Mouse (Mus musculus) forebrain, embryonic 16.5 days (tissue): Measurements from ENCODE around the gene Gm11549. TPM values are rescaled to one million over a fixed set of nuclear protein-coding genes. Genes with fewer than 3 reads are reported as not detected.

Source experiments
- ATAC-seq: fragments of 200-750 bp; cut with Nextera tagmentation; 2 replicates; pipeline ENCODE4 v1.8.0; 2017; ENCODE audit warnings: mild to moderate bottlenecking, moderate library complexity
- H3K27ac ChIP-seq: fragments of 300-500 bp; sonication (generic); 2 replicates; pipeline ENCODE4 v1.5.1; 2014; ENCODE audit warnings: low read length, control low read depth
- H3K27me3 ChIP-seq: fragments of 300-500 bp; sonication (generic); replicated peaks from 2 replicates; pipeline ENCODE4 v1.6.1; 2014; ENCODE audit warnings: low read length; ENCODE audit not compliant: control insufficient read depth, insufficient read depth
- H3K36me3 ChIP-seq: fragments of 300-500 bp; sonication (generic); 2 replicates; pipeline ENCODE4 v1.6.1; 2014; ENCODE audit not compliant: control insufficient read depth, insufficient read depth
- H3K4me1 ChIP-seq: fragments of 300-500 bp; sonication (generic); replicated peaks from 2 replicates; pipeline ENCODE4 v1.6.1; 2014; ENCODE audit warnings: low read length; ENCODE audit not compliant: control insufficient read depth, insufficient read depth
- H3K4me2 ChIP-seq: fragments of 300-500 bp; sonication (generic); 2 replicates; pipeline ENCODE4 v1.6.1; 2014; ENCODE audit warnings: mild to moderate bottlenecking, low read length, control low read depth
- H3K4me3 ChIP-seq: fragments of 300-500 bp; sonication (generic); replicated peaks from 2 replicates; pipeline ENCODE4 v1.5.1; 2014; ENCODE audit warnings: mild to moderate bottlenecking, low read length, control low read depth
- H3K9ac ChIP-seq: fragments of 300-500 bp; sonication (generic); replicated peaks from 2 replicates; pipeline ENCODE4 v1.6.1; 2014; ENCODE audit warnings: low read depth, low read length, control low read depth
- H3K9me3 ChIP-seq: fragments of 300-500 bp; sonication (generic); 2 replicates; pipeline ENCODE4 v1.6.1; 2016; ENCODE audit warnings: low read length; ENCODE audit not compliant: control insufficient read depth
- WGBS: fragments of 180-500 bp; shearing (Covaris S2); extraction: QIAGEN DNeasy Blood & Tissue Kit; methylation state at CpG from one replicate; pipeline ENCODE4 v1.1.7; 2014; 5-methylcytosine and 5-hydroxymethylcytosine counted together
- polyA plus RNA-seq: library from polyadenylated mRNA; unstranded; fragments of >200 nt; fragmentation: Nextera tagmentation; extraction: Ambion mirVana; gene quantifications from 2 replicates; pipeline ENCODE4 v1.2.1, GENCODE M21; 2015

Gene Gm11549
- polyA plus RNA-seq, 1 experiment from 2014 or later: 0.39 TPM

GRCm38 (mm10) chr3:36476261-36477155, 45.1 kb downstream of the Gm11549 start:
- Histone ChIP-seq H3K9me3 (no peaks in the 10 kb centered on the region), H3K27me3 (no peaks in the 10 kb centered on the region), H3K4me3 (peak overlapping the region; percentile 70), H3K4me2 (peak overlapping the region; percentile 99), H3K36me3 (no peaks in the 10 kb centered on the region), H3K9ac (peak overlapping the region; percentile 63), H3K4me1 (peaks cover 13% of the 10 kb centered on the region), H3K27ac (no peak overlapping the region)
- ATAC-seq: 0 out of 2 replicates have a peak, but pooled peaks have one; percentile 3
- 39% methylated on average over 20 of the region's 20 CpGs for WGBS

- Histone ChIP-seq H3K36me3 (no peaks in the 10 kb centered on the region), H3K4me3 (peak within 1 kb of the TSS; percentile 70), H3K4me2 (peak within 1 kb of the TSS; percentile 99), H3K27me3 (no peaks in the 10 kb centered on the region), H3K4me1 (peaks cover 13% of the 10 kb centered on the region), H3K27ac (no peak within 1 kb of the TSS), H3K9me3 (no peaks in the 10 kb centered on the region), H3K9ac (peak within 1 kb of the TSS; percentile 63)
- ATAC-seq: peak; percentile 97
- WGBS: under 1% methylated on average over 32 of the region's 32 CpGs
Measured at GRCm38 (mm10) chr3:36475532-36476087, 46.0 kb downstream of the Gm11549 start, which contains the start of the genes Anxa5 and 1810062G17Rik. TSS of gene Anxa5 (minus strand) at chr3:36475894. TSS of gene 1810062G17Rik (plus strand) at chr3:36475937.

- Histone ChIP-seq H3K4me2 (peak overlapping the region; percentile 99), H3K27me3 (no peaks in the 10 kb centered on the region), H3K4me1 (peaks cover 13% of the 10 kb centered on the region), H3K9ac (peak overlapping the region; percentile 63), H3K9me3 (no peaks in the 10 kb centered on the region), H3K27ac (no peak overlapping the region), H3K36me3 (no peaks in the 10 kb centered on the region), H3K4me3 (peak overlapping the region; percentile 70)
- no peak; the same call in 1 of the 2 replicates for ATAC-seq
- 2% methylated on average over 24 of the region's 24 CpGs for WGBS
Measured at GRCm38 (mm10) chr3:36474938-36475483, 46.6 kb downstream of the Gm11549 start.

- Histone ChIP-seq H3K9ac (no peak overlapping the region), H3K27me3 (no peaks in the 10 kb centered on the region), H3K27ac (no peak overlapping the region), H3K4me3 (no peak overlapping the region), H3K4me2 (no peak overlapping the region; the same call in 1 of the 2 replicates), H3K4me1 (peaks cover 13% of the 10 kb centered on the region), H3K9me3 (no peaks in the 10 kb centered on the region), H3K36me3 (no peaks in the 10 kb centered on the region)
- 77% methylated on average over 5 of the region's 5 CpGs for WGBS
- ATAC-seq: no peak
Measured at GRCm38 (mm10) chr3:36474421-36474820, 47.2 kb downstream of the Gm11549 start.

- 97% methylated on average over 5 of the region's 5 CpGs for WGBS
- ATAC-seq: no peak
- Histone ChIP-seq H3K27me3 (no peaks in the 10 kb centered on the region), H3K27ac (no peak overlapping the region), H3K4me2 (no peak overlapping the region), H3K4me3 (no peak overlapping the region), H3K4me1 (peaks cover 13% of the 10 kb centered on the region), H3K9me3 (no peaks in the 10 kb centered on the region), H3K36me3 (no peaks in the 10 kb centered on the region), H3K9ac (no peak overlapping the region)
Measured at GRCm38 (mm10) chr3:36473222-36473621, 48.4 kb downstream of the Gm11549 start.

- Histone ChIP-seq H3K4me2 (no peak overlapping the region), H3K27ac (no peak overlapping the region), H3K4me3 (no peak overlapping the region), H3K36me3 (no peaks in the 10 kb centered on the region), H3K9ac (no peak overlapping the region), H3K27me3 (no peaks in the 10 kb centered on the region), H3K9me3 (no peaks in the 10 kb centered on the region), H3K4me1 (peaks cover 13% of the 10 kb centered on the region)
- WGBS: 83% methylated on average over 4 of the region's 4 CpGs
- no peak for ATAC-seq
Measured at GRCm38 (mm10) chr3:36471856-36472255, 49.8 kb downstream of the Gm11549 start.

GRCm38 (mm10) chr3:36468871-36469270, 52.7 kb downstream of the Gm11549 start:
- Histone ChIP-seq H3K27me3 (no peaks in the 10 kb centered on the region), H3K4me1 (no peaks in the 10 kb centered on the region), H3K27ac (no peak overlapping the region), H3K36me3 (no peaks in the 10 kb centered on the region), H3K4me3 (no peak overlapping the region), H3K9ac (no peak overlapping the region), H3K9me3 (no peaks in the 10 kb centered on the region), H3K4me2 (no peak overlapping the region)
- ATAC-seq: no peak
- WGBS: 67% methylated on average over 2 of the region's 2 CpGs

GRCm38 (mm10) chr3:36467632-36468031, 54.0 kb downstream of the Gm11549 start:
- H3K4me1 ChIP-seq: no peaks in the 10 kb centered on the region
- no peak overlapping the region for H3K4me3 ChIP-seq
- no peak for ATAC-seq
- H3K9me3 ChIP-seq: no peaks in the 10 kb centered on the region
- no peaks in the 10 kb centered on the region for H3K36me3 ChIP-seq
- H3K27me3 ChIP-seq: no peaks in the 10 kb centered on the region
- WGBS: 88% methylated on average over 7 of the region's 7 CpGs
- H3K4me2 ChIP-seq: no peak overlapping the region
- no peak overlapping the region for H3K27ac ChIP-seq
- H3K9ac ChIP-seq: no peak overlapping the region

GRCm38 (mm10) chr3:36465538-36465937, 56.1 kb downstream of the Gm11549 start:
- 53% methylated on average over 7 of the region's 7 CpGs for WGBS
- Histone ChIP-seq H3K36me3 (no peaks in the 10 kb centered on the region), H3K9me3 (no peaks in the 10 kb centered on the region), H3K9ac (no peak overlapping the region), H3K4me3 (no peak overlapping the region), H3K4me1 (no peaks in the 10 kb centered on the region), H3K27me3 (no peaks in the 10 kb centered on the region), H3K27ac (no peak overlapping the region), H3K4me2 (no peak overlapping the region)
- no peak for ATAC-seq
